10 mouse cellular contexts compared by ENCODE assay signal in the genomic region with DNA sequence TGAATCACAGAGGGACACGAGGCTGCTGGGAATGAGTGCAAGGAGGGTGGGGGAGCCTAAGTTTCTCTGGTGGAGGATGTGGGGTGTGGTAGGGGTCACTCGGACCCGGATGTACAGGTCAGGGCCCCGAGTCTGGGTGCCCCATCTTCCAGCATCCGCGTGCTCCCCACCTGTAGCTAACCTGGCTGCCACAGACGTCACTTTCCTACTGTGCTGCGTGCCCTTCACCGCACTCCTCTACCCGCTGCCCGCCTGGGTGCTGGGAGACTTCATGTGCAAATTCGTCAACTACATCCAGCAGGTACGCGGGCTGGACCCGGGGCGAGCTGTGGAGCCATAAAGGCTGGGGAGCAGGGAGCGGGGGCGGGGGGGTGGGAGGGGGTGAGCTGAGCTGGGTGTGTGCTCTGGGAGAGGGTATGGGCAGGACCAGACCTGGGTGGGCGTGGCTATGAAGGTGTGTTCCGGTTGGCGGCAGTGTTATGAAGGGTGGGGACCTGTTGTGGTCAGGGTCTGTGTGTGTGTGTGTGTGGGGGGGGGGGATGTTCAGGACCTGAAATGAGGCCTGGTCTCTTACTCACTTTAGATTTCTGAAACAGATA. TPM values are rescaled to one million over a fixed set of nuclear protein-coding genes. Genes with fewer than 3 reads are reported as not detected.
DNase-seq lines count a peak whose midpoint lies in the region; ATAC-seq lines count a peak whose summit lies in the region.
"Had no signal": no experiment of that assay in that cellular context is flagged by ENCODE, and none has a peak within 500 bp of the region (broad histone marks: within the 10 kb centered on the region; RNA-seq: fewer than 3 reads in every experiment).

No protein-coding gene starts in this region.

- peaks cover 71% of the 10 kb centered on the region for H3K27me3 ChIP-seq in forebrain, embryonic 12.5 days
- H3K27me3 ChIP-seq in forebrain, embryonic 16.5 days (replicated peaks; ENCODE audit: control insufficient read depth, insufficient read depth, low read length) = peaks cover 61% of the 10 kb centered on the region
- peaks cover 60% of the 10 kb centered on the region for H3K27me3 ChIP-seq in midbrain, embryonic 11.5 days (ENCODE audit: control insufficient read depth, insufficient read depth, low read length)
- H3K27me3 ChIP-seq in midbrain, embryonic 15.5 days (replicated peaks) = peaks cover 62% of the 10 kb centered on the region
- H3K27me3 ChIP-seq in limb, embryonic 10.5 days (ENCODE audit: low read depth, poor library complexity, severe bottlenecking) = peaks cover 72% of the 10 kb centered on the region
- H3K27me3 ChIP-seq in stomach, embryonic 14.5 days (ENCODE audit: control insufficient read depth, insufficient read depth, low read length) = peaks cover 50% of the 10 kb centered on the region

- H3K36me3 ChIP-seq in forebrain, embryonic 12.5 days (replicated peaks) = no peaks in the 10 kb centered on the region
- H3K36me3 ChIP-seq in forebrain, embryonic 16.5 days (ENCODE audit: control insufficient read depth, insufficient read depth) = no peaks in the 10 kb centered on the region
- no peaks in the 10 kb centered on the region for H3K36me3 ChIP-seq in midbrain, embryonic 11.5 days (ENCODE audit: control insufficient read depth, insufficient read depth, low read length)
- H3K36me3 ChIP-seq in midbrain, embryonic 15.5 days (replicated peaks) = no peaks in the 10 kb centered on the region
- 0 out of 2 replicates have a peak, but pooled peaks cover under 1% of the 10 kb centered on the region for H3K36me3 ChIP-seq in limb, embryonic 10.5 days
- H3K36me3 ChIP-seq in stomach, embryonic 14.5 days (ENCODE audit: control insufficient read depth, insufficient read depth, low read length) = no peaks in the 10 kb centered on the region
- H3K36me3 ChIP-seq: neural tube, embryonic 12.5 days had no signal

- no peak overlapping the region for H3K27ac ChIP-seq in forebrain, embryonic 12.5 days
- no peak overlapping the region for H3K27ac ChIP-seq in forebrain, embryonic 16.5 days (ENCODE audit: low read length)
- H3K27ac ChIP-seq in midbrain, embryonic 11.5 days (ENCODE audit: low read depth, low read length) = no peak overlapping the region
- no peak overlapping the region for H3K27ac ChIP-seq in midbrain, embryonic 15.5 days
- no peak overlapping the region for H3K27ac ChIP-seq in limb, embryonic 10.5 days
- H3K27ac ChIP-seq in stomach, embryonic 14.5 days (ENCODE audit: low read length) = no peak overlapping the region
- H3K27ac ChIP-seq: neural tube, embryonic 12.5 days had no signal

- peaks cover 56% of the 10 kb centered on the region for H3K4me1 ChIP-seq in forebrain, embryonic 12.5 days
- peaks cover 38% of the 10 kb centered on the region for H3K4me1 ChIP-seq in forebrain, embryonic 16.5 days (replicated peaks; ENCODE audit: control insufficient read depth, insufficient read depth, low read length)
- peaks cover 29% of the 10 kb centered on the region for H3K4me1 ChIP-seq in midbrain, embryonic 11.5 days (ENCODE audit: control insufficient read depth, insufficient read depth, low read length)
- H3K4me1 ChIP-seq in midbrain, embryonic 15.5 days = peaks cover 44% of the 10 kb centered on the region
- H3K4me1 ChIP-seq in limb, embryonic 10.5 days = peaks cover 74% of the 10 kb centered on the region
- H3K4me1 ChIP-seq in stomach, embryonic 14.5 days (ENCODE audit: control insufficient read depth, insufficient read depth, low read length) = peaks cover 44% of the 10 kb centered on the region

- 1% methylated on average over 21 of the region's 21 CpGs for WGBS in forebrain, embryonic 12.5 days
- 4% methylated on average over 21 of the region's 21 CpGs for WGBS in forebrain, embryonic 16.5 days
- 4% methylated on average over 21 of the region's 21 CpGs for WGBS in midbrain, embryonic 11.5 days
- WGBS in midbrain, embryonic 15.5 days = 3% methylated on average over 21 of the region's 21 CpGs
- 5% methylated on average over 21 of the region's 21 CpGs for WGBS in limb, embryonic 10.5 days
- 5% methylated on average over 21 of the region's 21 CpGs for WGBS in stomach, embryonic 14.5 days

- H3K4me2 ChIP-seq in forebrain, embryonic 12.5 days = no peak overlapping the region; the same call in 1 of the 2 replicates
- H3K4me2 ChIP-seq in forebrain, embryonic 16.5 days (ENCODE audit: low read length) = no peak overlapping the region
- 0 out of 2 replicates have a peak overlapping the region, but pooled peaks have one; percentile 1 for H3K4me2 ChIP-seq in midbrain, embryonic 11.5 days
- H3K4me2 ChIP-seq in midbrain, embryonic 15.5 days = no peak overlapping the region
- peak overlapping the region; percentile 26 for H3K4me2 ChIP-seq in stomach, embryonic 14.5 days (replicated peaks; ENCODE audit: low read depth, low read length)

- no peak for DNase-seq in midbrain, embryonic 11.5 days (ENCODE audit: low spot score, missing footprints)
- DNase-seq in limb, embryonic 10.5 days (ENCODE audit: low spot score) = no peak
- DNase-seq in frontal cortex, postnatal 10 days (ENCODE audit: low spot score in 2 of 2) = no peak
- DNase-seq in gastrocnemius, postnatal 10 days = no peak

- H3K9ac ChIP-seq in forebrain, embryonic 12.5 days = 0 out of 2 replicates have a peak overlapping the region, but pooled peaks have one; percentile 29
- H3K9ac ChIP-seq in forebrain, embryonic 16.5 days (replicated peaks; ENCODE audit: low read depth, low read length) = no peak overlapping the region
- H3K9ac ChIP-seq in midbrain, embryonic 11.5 days (ENCODE audit: low read length) = no peak overlapping the region
- no peak overlapping the region for H3K9ac ChIP-seq in midbrain, embryonic 15.5 days
- no peak overlapping the region for H3K9ac ChIP-seq in stomach, embryonic 14.5 days (replicated peaks; ENCODE audit: low read depth, low read length)

- ATAC-seq in forebrain, embryonic 12.5 days (ENCODE audit: low FRiP score) = no peak
- no peak for ATAC-seq in forebrain, embryonic 16.5 days
- no peak for ATAC-seq in midbrain, embryonic 11.5 days (ENCODE audit: low FRiP score)
- no peak for ATAC-seq in midbrain, embryonic 15.5 days (replicated peaks)
- ATAC-seq in stomach, embryonic 14.5 days (ENCODE audit: insufficient number of reproducible peaks, insufficient read depth, low FRiP score, low read depth) = no peak

- no peaks in the 10 kb centered on the region for H3K9me3 ChIP-seq in forebrain, embryonic 12.5 days
- no peaks in the 10 kb centered on the region for H3K9me3 ChIP-seq in forebrain, embryonic 16.5 days (ENCODE audit: control insufficient read depth, low read length)
- no peaks in the 10 kb centered on the region for H3K9me3 ChIP-seq in midbrain, embryonic 11.5 days (ENCODE audit: control insufficient read depth, low read length)
- no peaks in the 10 kb centered on the region for H3K9me3 ChIP-seq in midbrain, embryonic 15.5 days
- no peaks in the 10 kb centered on the region for H3K9me3 ChIP-seq in limb, embryonic 10.5 days (replicated peaks)
- H3K9me3 ChIP-seq in stomach, embryonic 14.5 days (ENCODE audit: control insufficient read depth, low read depth, low read length) = no peaks in the 10 kb centered on the region

- H3K4me3 ChIP-seq in forebrain, embryonic 12.5 days (replicated peaks) = peak overlapping the region; percentile 7; the same call in 1 of the 2 replicates
- H3K4me3 ChIP-seq in forebrain, embryonic 16.5 days (replicated peaks; ENCODE audit: low read length) = no peak overlapping the region
- H3K4me3 ChIP-seq in midbrain, embryonic 11.5 days (ENCODE audit: low read depth, low read length) = 0 out of 2 replicates have a peak overlapping the region, but pooled peaks have one; percentile 1
- H3K4me3 ChIP-seq in midbrain, embryonic 15.5 days = no peak overlapping the region
- H3K4me3 ChIP-seq in limb, embryonic 10.5 days = peak overlapping the region; percentile 43
- H3K4me3 ChIP-seq in stomach, embryonic 14.5 days (ENCODE audit: low read depth, low read length) = peak overlapping the region; percentile 17
- H3K4me3 ChIP-seq: neural tube, embryonic 12.5 days had no signal

RNA-seq across cellular contexts. Expression of gene R3hdm4, which starts 1.7 kb away (rescaled TPM):
- 162 and 173 TPM in 2 replicates for polyA plus RNA-seq in forebrain, embryonic 12.5 days (2016; fragmentation: Nextera tagmentation; extraction: Ambion mirVana)
- 289 and 309 TPM in 2 replicates for polyA plus RNA-seq in forebrain, embryonic 16.5 days (2015; fragmentation: Nextera tagmentation; extraction: Ambion mirVana)
- 127 and 135 TPM in 2 replicates for polyA plus RNA-seq in midbrain, embryonic 11.5 days (2014; fragmentation: Nextera tagmentation; extraction: Ambion mirVana)
- polyA plus RNA-seq in midbrain, embryonic 15.5 days (2015; fragmentation: Nextera tagmentation; extraction: Ambion mirVana) = 292 and 296 TPM in 2 replicates
- polyA plus RNA-seq in limb, embryonic 10.5 days (2016; fragmentation: Nextera tagmentation; extraction: Ambion mirVana) = 116 and 143 TPM in 2 replicates
- polyA plus RNA-seq in stomach, embryonic 14.5 days (2014; fragmentation: Nextera tagmentation; extraction: Ambion mirVana) = 143 and 151 TPM in 2 replicates
- 100 to 1,000 TPM; 101 to 108 TPM for total RNA-seq in gastrocnemius, postnatal 10 days (2021)

RNA-seq across cellular contexts. Expression of gene Kiss1r, which starts 2.6 kb away (rescaled TPM):
- 0.96 and 1.1 TPM in 2 replicates for polyA plus RNA-seq in forebrain, embryonic 12.5 days (2016; fragmentation: Nextera tagmentation; extraction: Ambion mirVana)
- polyA plus RNA-seq in forebrain, embryonic 16.5 days (2015; fragmentation: Nextera tagmentation; extraction: Ambion mirVana) = 2.7 and 3.6 TPM in 2 replicates
- 0.34 and 0.61 TPM in 2 replicates for polyA plus RNA-seq in midbrain, embryonic 11.5 days (2014; fragmentation: Nextera tagmentation; extraction: Ambion mirVana)
- 3.1 and 3.3 TPM in 2 replicates for polyA plus RNA-seq in midbrain, embryonic 15.5 days (2015; fragmentation: Nextera tagmentation; extraction: Ambion mirVana)
- 0.31 and 0.49 TPM in 2 replicates for polyA plus RNA-seq in limb, embryonic 10.5 days (2016; fragmentation: Nextera tagmentation; extraction: Ambion mirVana)
- 0.81 and 1.0 TPM in 2 replicates for polyA plus RNA-seq in stomach, embryonic 14.5 days (2014; fragmentation: Nextera tagmentation; extraction: Ambion mirVana)
- under 1 TPM; 0.23 to 0.59 TPM for total RNA-seq in gastrocnemius, postnatal 10 days (2021)

RNA-seq across cellular contexts. Expression of gene Arid3a, which starts 7.5 kb away (rescaled TPM):
- polyA plus RNA-seq in forebrain, embryonic 12.5 days (2016; fragmentation: Nextera tagmentation; extraction: Ambion mirVana) = 4.5 and 4.7 TPM in 2 replicates
- 2.4 and 3.5 TPM in 2 replicates for polyA plus RNA-seq in forebrain, embryonic 16.5 days (2015; fragmentation: Nextera tagmentation; extraction: Ambion mirVana)
- polyA plus RNA-seq in midbrain, embryonic 11.5 days (2014; fragmentation: Nextera tagmentation; extraction: Ambion mirVana) = 4.2 and 6.2 TPM in 2 replicates
- polyA plus RNA-seq in midbrain, embryonic 15.5 days (2015; fragmentation: Nextera tagmentation; extraction: Ambion mirVana) = 2.9 and 4.7 TPM in 2 replicates
- polyA plus RNA-seq in limb, embryonic 10.5 days (2016; fragmentation: Nextera tagmentation; extraction: Ambion mirVana) = 18.2 and 29.4 TPM in 2 replicates
- polyA plus RNA-seq in stomach, embryonic 14.5 days (2014; fragmentation: Nextera tagmentation; extraction: Ambion mirVana) = 12.7 and 14.0 TPM in 2 replicates
- total RNA-seq in gastrocnemius, postnatal 10 days (2021) = 1 to 10 TPM; 2.6 to 4.1 TPM

RNA-seq across cellular contexts. Expression of gene Gm26602, which starts 8.7 kb away (rescaled TPM):
- 35.1 and 53.2 TPM in 2 replicates for polyA plus RNA-seq in forebrain, embryonic 12.5 days (2016; fragmentation: Nextera tagmentation; extraction: Ambion mirVana)
- 17.7 and 36.3 TPM in 2 replicates for polyA plus RNA-seq in forebrain, embryonic 16.5 days (2015; fragmentation: Nextera tagmentation; extraction: Ambion mirVana)
- 20.6 and 25.6 TPM in 2 replicates for polyA plus RNA-seq in midbrain, embryonic 11.5 days (2014; fragmentation: Nextera tagmentation; extraction: Ambion mirVana)
- polyA plus RNA-seq in midbrain, embryonic 15.5 days (2015; fragmentation: Nextera tagmentation; extraction: Ambion mirVana) = not detected in 2 replicates
- polyA plus RNA-seq in limb, embryonic 10.5 days (2016; fragmentation: Nextera tagmentation; extraction: Ambion mirVana) = not detected in 2 replicates
- 5.3 TPM in 1 of 2 replicates, not detected in the other for polyA plus RNA-seq in stomach, embryonic 14.5 days (2014; fragmentation: Nextera tagmentation; extraction: Ambion mirVana)
- total RNA-seq in gastrocnemius, postnatal 10 days (2021) = not detected
- total RNA-seq: hematopoietic stem cell, adult 5-6 weeks had no signal

RNA-seq across cellular contexts. Expression of gene Med16, which starts 10.6 kb away (rescaled TPM):
- polyA plus RNA-seq in forebrain, embryonic 12.5 days (2016; fragmentation: Nextera tagmentation; extraction: Ambion mirVana) = 59.9 and 62.3 TPM in 2 replicates
- 53.8 and 54.0 TPM in 2 replicates for polyA plus RNA-seq in forebrain, embryonic 16.5 days (2015; fragmentation: Nextera tagmentation; extraction: Ambion mirVana)
- 39.7 and 45.7 TPM in 2 replicates for polyA plus RNA-seq in midbrain, embryonic 11.5 days (2014; fragmentation: Nextera tagmentation; extraction: Ambion mirVana)
- 64.5 and 66.5 TPM in 2 replicates for polyA plus RNA-seq in midbrain, embryonic 15.5 days (2015; fragmentation: Nextera tagmentation; extraction: Ambion mirVana)
- 63.6 and 67.1 TPM in 2 replicates for polyA plus RNA-seq in limb, embryonic 10.5 days (2016; fragmentation: Nextera tagmentation; extraction: Ambion mirVana)
- 43.4 and 46.4 TPM in 2 replicates for polyA plus RNA-seq in stomach, embryonic 14.5 days (2014; fragmentation: Nextera tagmentation; extraction: Ambion mirVana)
- 10 to 100 TPM; 39.6 to 43.8 TPM for total RNA-seq in gastrocnemius, postnatal 10 days (2021)

Comparison
In these comparisons a context has a peak if more than half of its experiments do, and no peak if none do; other contexts are left out.
1. H3K4me2 ChIP-seq: peak in midbrain, embryonic 11.5 days (single experiment) and stomach, embryonic 14.5 days (single experiment); none in forebrain, embryonic 12.5 days (single experiment), forebrain, embryonic 16.5 days (single experiment) and midbrain, embryonic 15.5 days (single experiment).
2. H3K4me3 ChIP-seq: peak in forebrain, embryonic 12.5 days (single experiment), midbrain, embryonic 11.5 days (single experiment), limb, embryonic 10.5 days (single experiment) and stomach, embryonic 14.5 days (single experiment); none in forebrain, embryonic 16.5 days (single experiment) and midbrain, embryonic 15.5 days (single experiment).